In genomic region chr8:87668736-87669135, GRCm38 (mm10) we compare ENCODE assay signal across 19 mouse cellular contexts.
A peak's percentile ranks its signal among the peaks of the same experiment; 100 is the strongest.
DNase-seq lines count a peak whose midpoint lies in the region; ATAC-seq and TF ChIP-seq lines count a peak whose summit lies in the region.
"Had no signal": no experiment of that assay in that cellular context is flagged by ENCODE, and none has a peak within 500 bp of the region (broad histone marks: within the 10 kb centered on the region; RNA-seq: fewer than 3 reads in every experiment).

No protein-coding gene starts in this region.

- peak overlapping the region; percentile 23; the same call in 1 of the 2 replicates for H3K27ac ChIP-seq in hindbrain, embryonic 12.5 days
- no peak overlapping the region for H3K27ac ChIP-seq in hindbrain, embryonic 11.5 days (ENCODE audit: low read depth, low read length)
- H3K27ac ChIP-seq in hindbrain, embryonic 16.5 days (ENCODE audit: low read depth, low read length): peak overlapping the region; percentile 21; the same call in 1 of the 2 replicates
- H3K27ac ChIP-seq: embryonic facial prominence, embryonic 13.5 days; limb, embryonic 15.5 days; liver, embryonic 15.5 days; midbrain, embryonic 12.5 days had no signal

- H3K9me3 ChIP-seq in hindbrain, embryonic 12.5 days (replicated peaks): no peaks in the 10 kb centered on the region
- H3K9me3 ChIP-seq in hindbrain, embryonic 11.5 days (ENCODE audit: control insufficient read depth, low read length): no peaks in the 10 kb centered on the region
- H3K9me3 ChIP-seq in hindbrain, embryonic 16.5 days (ENCODE audit: control insufficient read depth, low read length): no peaks in the 10 kb centered on the region
- H3K9me3 ChIP-seq: embryonic facial prominence, embryonic 13.5 days; limb, embryonic 15.5 days; liver, embryonic 15.5 days; midbrain, embryonic 12.5 days had no signal

- TF ChIP-seq CTCF in brain, embryonic 14.5 days (IDR thresholded peaks at IDR 0.05; ENCODE audit: borderline replicate concordance, extremely low read depth, insufficient read depth, insufficient read length): no peak

- H3K4me1 ChIP-seq in hindbrain, embryonic 12.5 days: peaks cover 30% of the 10 kb centered on the region
- H3K4me1 ChIP-seq in hindbrain, embryonic 11.5 days (replicated peaks; ENCODE audit: control insufficient read depth, insufficient read depth, low read length): no peaks in the 10 kb centered on the region
- H3K4me1 ChIP-seq in hindbrain, embryonic 16.5 days (ENCODE audit: control insufficient read depth, insufficient read depth, low read depth, low read length): peaks cover 34% of the 10 kb centered on the region
- H3K4me1 ChIP-seq: liver, embryonic 15.5 days had no signal

- H3K4me3 ChIP-seq in hindbrain, embryonic 12.5 days: no peak overlapping the region
- no peak overlapping the region for H3K4me3 ChIP-seq in hindbrain, embryonic 11.5 days (ENCODE audit: low read depth, low read length)
- no peak overlapping the region for H3K4me3 ChIP-seq in hindbrain, embryonic 16.5 days (ENCODE audit: low read length)
- H3K4me3 ChIP-seq: embryonic facial prominence, embryonic 13.5 days; limb, embryonic 15.5 days; liver, embryonic 15.5 days; midbrain, embryonic 12.5 days had no signal

- H3K27me3 ChIP-seq in hindbrain, embryonic 12.5 days: no peaks in the 10 kb centered on the region
- no peaks in the 10 kb centered on the region for H3K27me3 ChIP-seq in hindbrain, embryonic 11.5 days (ENCODE audit: control insufficient read depth, insufficient read depth, low read length)
- H3K27me3 ChIP-seq in hindbrain, embryonic 16.5 days (replicated peaks; ENCODE audit: control insufficient read depth, insufficient read depth, low read length): no peaks in the 10 kb centered on the region
- H3K27me3 ChIP-seq: midbrain, embryonic 12.5 days had no signal

- no peak for TF ChIP-seq POLR2A in brain, embryonic 14.5 days (IDR thresholded peaks at IDR 0.05; ENCODE audit: borderline replicate concordance, extremely low read depth, insufficient read depth, insufficient read length, poor library complexity, severe bottlenecking)

- 90% methylated on average over 2 of the region's 2 CpGs for WGBS in hindbrain, embryonic 12.5 days
- WGBS in hindbrain, embryonic 11.5 days: 89% methylated on average over 2 of the region's 2 CpGs
- WGBS in hindbrain, embryonic 16.5 days: 89% methylated on average over 2 of the region's 2 CpGs

- ATAC-seq in hindbrain, embryonic 12.5 days (ENCODE audit: low FRiP score): no peak
- ATAC-seq in hindbrain, embryonic 11.5 days (ENCODE audit: low FRiP score): no peak
- ATAC-seq in hindbrain, embryonic 16.5 days: no peak
- ATAC-seq: inflammation-experienced regulatory T-cells, adult 6 months had no signal

- no peak overlapping the region for H3K9ac ChIP-seq in hindbrain, embryonic 12.5 days
- H3K9ac ChIP-seq in hindbrain, embryonic 11.5 days (ENCODE audit: low read depth, low read length): no peak overlapping the region
- no peak overlapping the region for H3K9ac ChIP-seq in hindbrain, embryonic 16.5 days (ENCODE audit: low read depth, low read length)
- H3K9ac ChIP-seq: embryonic facial prominence, embryonic 13.5 days; limb, embryonic 15.5 days; liver, embryonic 15.5 days; midbrain, embryonic 12.5 days had no signal

- DNase-seq in cerebellum, adult 11-12 months: peak; percentile 46
- DNase-seq in cerebellum, adult 9-10 months: no peak
- DNase-seq in hindbrain, embryonic 11.5 days (ENCODE audit: low spot score): no peak
- peak; percentile 76 for DNase-seq in brain, embryonic 14.5 days (ENCODE audit: low read depth)
- DNase-seq in retina, embryonic 14.5 days (ENCODE audit: low spot score): no peak
- no peak for DNase-seq in adrenal gland, postnatal 36 days
- DNase-seq: adrenal gland, adult 2 months; heart, postnatal 10 days; kidney, adult 2 months; kidney, postnatal 10 days; thymus, postnatal 25 days had no signal

- 0 out of 2 replicates have a peak, but pooled peaks cover 3% of the 10 kb centered on the region for H3K36me3 ChIP-seq in hindbrain, embryonic 12.5 days
- no peaks in the 10 kb centered on the region for H3K36me3 ChIP-seq in hindbrain, embryonic 11.5 days (ENCODE audit: control insufficient read depth, insufficient read depth, low read length)
- H3K36me3 ChIP-seq in hindbrain, embryonic 16.5 days (ENCODE audit: control insufficient read depth, insufficient read depth, low read length): no peaks in the 10 kb centered on the region
- H3K36me3 ChIP-seq: liver, embryonic 15.5 days; midbrain, embryonic 12.5 days had no signal

- no peak overlapping the region for H3K4me2 ChIP-seq in hindbrain, embryonic 12.5 days (replicated peaks)
- no peak overlapping the region for H3K4me2 ChIP-seq in hindbrain, embryonic 11.5 days (replicated peaks; ENCODE audit: low read depth, low read length)
- H3K4me2 ChIP-seq in hindbrain, embryonic 16.5 days (ENCODE audit: low read length): no peak overlapping the region
- H3K4me2 ChIP-seq: embryonic facial prominence, embryonic 13.5 days; heart, embryonic 11.5 days; limb, embryonic 15.5 days; liver, embryonic 15.5 days; midbrain, embryonic 12.5 days had no signal

Comparison
In these comparisons a context has a peak if more than half of its experiments do, and no peak if none do; other contexts are left out.
1. DNase-seq: peak in cerebellum, adult 11-12 months (single experiment) and brain, embryonic 14.5 days (single experiment); none in cerebellum, adult 9-10 months (single experiment), hindbrain, embryonic 11.5 days (single experiment), retina, embryonic 14.5 days (single experiment) and adrenal gland, postnatal 36 days (0 of 2).